Mouse (Mus musculus): ENCODE data around the gene Olfr1307. TPM values are rescaled to one million over a fixed set of nuclear protein-coding genes. Genes with fewer than 3 reads are reported as not detected.

Gene Olfr1307
- under 1 TPM; 0.05 to 0.11 TPM for polyA plus RNA-seq (2017; shearing (Covaris generic))

GRCm38 (mm10) chr2:111949340-111949739 lies at the start of gene Olfr1307:
TSS of gene Olfr1307 (minus strand) at chr2:111949440.

GRCm38 (mm10) chr2:111990181-111990580 lies 40.9 kb upstream of the Olfr1307 start, which contains the start of gene Olfr1309:
TSS of gene Olfr1309 (minus strand) at chr2:111990281.

GRCm38 (mm10) chr2:111964844-111965243 lies 15.6 kb upstream of the Olfr1307 start, which contains the start of gene Olfr1308:
TSS of gene Olfr1308 (minus strand) at chr2:111964944.

GRCm38 (mm10) chr2:111916171-111916570 lies 33.1 kb downstream of the Olfr1307 start, which contains the start of gene Olfr1306:
TSS of gene Olfr1306 (minus strand) at chr2:111916271.

Other genes with a start within 250 kb of the Olfr1307 start
- not detected for gene Olfr1301, start 198.4 kb downstream of the Olfr1307 start, polyA plus RNA-seq (2017; shearing (Covaris generic))
- gene Olfr1302, start 172.0 kb downstream of the Olfr1307 start, polyA plus RNA-seq (2017; shearing (Covaris generic)) = under 1 TPM in 1 of 2 experiments, not detected in 1; 0.34 TPM
- gene Olfr1303, start 129.1 kb downstream of the Olfr1307 start, polyA plus RNA-seq (2017; shearing (Covaris generic)) = not detected
- not detected for gene Olfr1305, start 72.3 kb downstream of the Olfr1307 start, polyA plus RNA-seq (2017; shearing (Covaris generic))
- gene Olfr1306, start 33.2 kb downstream of the Olfr1307 start, polyA plus RNA-seq (2017; shearing (Covaris generic)) = not detected
- gene Olfr1308, start 15.5 kb upstream of the Olfr1307 start, polyA plus RNA-seq (2017; shearing (Covaris generic)) = under 1 TPM in 1 of 2 experiments, not detected in 1; 0.11 TPM
- not detected for gene Olfr1309, start 40.8 kb upstream of the Olfr1307 start, polyA plus RNA-seq (2017; shearing (Covaris generic))
- gene Olfr1310, start 63.3 kb upstream of the Olfr1307 start, polyA plus RNA-seq (2017; shearing (Covaris generic)) = under 1 TPM; 0.04 to 0.05 TPM
- gene Olfr1311, start 75.0 kb upstream of the Olfr1307 start, polyA plus RNA-seq (2017; shearing (Covaris generic)) = under 1 TPM in 1 of 2 experiments, not detected in 1; 0.09 TPM
- under 1 TPM in 1 of 2 experiments, not detected in 1; 0.10 TPM for gene Olfr1312, start 100.8 kb upstream of the Olfr1307 start, polyA plus RNA-seq (2017; shearing (Covaris generic))
- not detected for gene Olfr1313, start 128.4 kb upstream of the Olfr1307 start, polyA plus RNA-seq (2017; shearing (Covaris generic))
- not detected for gene Olfr1314, start 147.3 kb upstream of the Olfr1307 start, polyA plus RNA-seq (2017; shearing (Covaris generic))
- not detected for gene Olfr1315-ps1, start 166.0 kb upstream of the Olfr1307 start, polyA plus RNA-seq (2017; shearing (Covaris generic))
- gene Olfr1316, start 185.5 kb upstream of the Olfr1307 start, polyA plus RNA-seq (2017; shearing (Covaris generic)) = not detected
- gene Olfr1317, start 190.9 kb upstream of the Olfr1307 start, polyA plus RNA-seq (2017; shearing (Covaris generic)) = under 1 TPM in 1 of 2 experiments, not detected in 1; 0.07 TPM
- gene Olfr1318, start 204.8 kb upstream of the Olfr1307 start, polyA plus RNA-seq (2017; shearing (Covaris generic)) = under 1 TPM in 1 of 2 experiments, not detected in 1; 0.05 TPM